Mouse (Mus musculus): ENCODE measurements around the gene Gng12.
"Not testable (repeated sequence)": the region's sequence is repeated elsewhere in the genome, so short reads cannot be mapped to it uniquely, and the experiment has no call there.

GRCm38 (mm10) chr6:66963651-66964050 is 67.5 kb downstream of the Gng12 start:
- TF ChIP-seq POLR2A (IDR thresholded peaks at IDR 0.05; ENCODE audit: low read depth, low read length); CTCF (IDR thresholded peaks at IDR 0.05; ENCODE audit: extremely low read depth, insufficient read length, insufficient replicate concordance, low read depth, low read length): not testable (repeated sequence)
